Mouse (Mus musculus): ENCODE data around the gene Hnrnpa2b1.
"Not testable (repeated sequence)": the region's sequence is repeated elsewhere in the genome, so short reads cannot be mapped to it uniquely, and the experiment has no call there.

Hnrnpa2b1 gene

GRCm38 (mm10) chr6:51469715-51470310, at the start of gene Hnrnpa2b1:
Hnrnpa2b1 (minus strand) TSS chr6:51469894.
- peak; percentile 100 for DNase-seq (ENCODE audit: low read depth, low spot score)

DNA sequence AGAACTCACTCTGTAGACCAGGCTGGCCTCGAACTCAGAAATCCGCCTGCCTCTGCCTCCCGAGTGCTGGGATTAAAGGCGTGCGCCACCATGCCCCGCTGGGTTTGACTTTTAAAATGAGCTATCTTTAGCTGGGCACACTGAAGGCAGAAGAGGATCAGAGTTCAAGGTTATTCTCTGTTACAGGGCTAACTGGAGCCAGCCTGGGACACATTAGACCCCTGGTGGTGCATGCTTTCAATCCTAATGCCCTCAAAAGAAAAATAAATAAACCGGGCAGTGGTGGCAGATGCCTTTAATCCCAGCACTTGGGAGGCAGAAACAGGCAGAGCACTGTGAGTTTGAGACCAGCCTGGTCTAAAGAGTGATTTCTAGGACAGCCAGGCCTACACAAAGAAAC, 45.2 kb upstream of the Hnrnpa2b1 start:
- no peak for DNase-seq (ENCODE audit: low read depth, low spot score)

DNA sequence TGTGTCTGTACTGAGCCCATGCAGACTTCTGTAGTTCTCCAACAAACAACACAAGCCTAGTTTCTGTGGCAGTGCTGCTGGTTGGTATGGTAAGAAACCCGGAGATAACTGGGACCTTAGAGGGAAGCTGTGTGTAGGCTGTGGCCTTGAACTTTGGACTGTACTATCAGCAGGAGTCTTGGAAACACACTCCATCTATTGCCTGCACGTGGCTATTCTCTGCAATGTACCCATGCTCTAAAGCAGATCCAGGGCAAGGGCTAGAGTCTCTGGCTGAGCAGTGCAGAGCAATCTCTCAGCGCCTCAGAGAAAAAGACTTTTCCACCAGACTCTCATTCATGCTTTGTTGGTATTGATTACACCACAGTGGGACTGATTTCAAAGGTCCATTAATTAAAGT, 44.1 kb upstream of the Hnrnpa2b1 start:
- no peak for DNase-seq (ENCODE audit: low read depth, low spot score)

DNA sequence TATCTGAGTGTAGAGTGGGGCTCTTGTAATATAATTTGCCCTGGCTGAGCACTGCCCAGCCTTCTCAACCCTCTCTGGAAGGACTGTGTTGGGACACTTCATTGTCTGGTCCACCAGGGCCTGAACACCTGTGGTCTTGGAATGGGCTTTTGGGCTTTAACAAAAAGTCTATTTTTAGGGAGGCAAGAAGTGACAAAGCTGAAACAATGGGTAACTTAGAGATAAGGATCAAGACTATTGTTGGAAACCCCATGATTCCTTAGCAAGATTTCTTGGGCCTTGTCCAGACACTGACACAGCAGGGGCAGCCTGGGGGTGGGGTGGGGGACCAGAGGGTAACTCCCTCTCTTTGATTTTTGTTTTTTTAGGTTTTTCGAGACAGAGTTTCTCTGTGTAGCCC, 41.3 kb upstream of the Hnrnpa2b1 start:
- DNase-seq (ENCODE audit: low read depth, low spot score) = no peak

GRCm38 (mm10) chr6:51510094-51510493, 40.4 kb upstream of the Hnrnpa2b1 start:
- DNase-seq (ENCODE audit: low read depth, low spot score) = no peak

GRCm38 (mm10) chr6:51508750-51509648, 39.3 kb upstream of the Hnrnpa2b1 start:
- peak; percentile 61 for DNase-seq (ENCODE audit: low read depth, low spot score)

DNA sequence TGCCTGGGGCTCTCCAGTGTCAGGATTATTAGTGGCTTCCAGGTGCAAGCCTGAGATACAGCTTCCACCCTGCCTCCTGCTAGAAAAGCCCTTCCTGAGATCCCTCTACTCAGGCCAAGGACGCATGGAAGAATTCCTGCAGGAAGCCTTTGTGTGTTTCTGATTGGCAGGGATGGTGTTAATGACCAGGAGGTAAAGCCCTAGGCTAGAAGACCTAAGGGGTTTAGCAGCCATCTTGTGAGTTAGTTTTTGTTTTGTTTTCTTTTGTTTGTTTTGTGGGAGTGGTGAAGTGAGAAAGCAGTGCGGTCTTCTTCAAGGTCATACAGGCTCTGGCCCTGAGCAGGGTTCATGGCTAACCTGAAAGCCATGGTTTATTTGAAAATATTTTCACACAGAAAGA, 37.9 kb upstream of the Hnrnpa2b1 start:
- DNase-seq (ENCODE audit: low read depth, low spot score) = no peak

- DNase-seq (ENCODE audit: low read depth, low spot score) = peak; percentile 38
These were observed 36.0 kb upstream of the Hnrnpa2b1 start for GRCm38 (mm10) chr6:51505671-51506070.

DNA sequence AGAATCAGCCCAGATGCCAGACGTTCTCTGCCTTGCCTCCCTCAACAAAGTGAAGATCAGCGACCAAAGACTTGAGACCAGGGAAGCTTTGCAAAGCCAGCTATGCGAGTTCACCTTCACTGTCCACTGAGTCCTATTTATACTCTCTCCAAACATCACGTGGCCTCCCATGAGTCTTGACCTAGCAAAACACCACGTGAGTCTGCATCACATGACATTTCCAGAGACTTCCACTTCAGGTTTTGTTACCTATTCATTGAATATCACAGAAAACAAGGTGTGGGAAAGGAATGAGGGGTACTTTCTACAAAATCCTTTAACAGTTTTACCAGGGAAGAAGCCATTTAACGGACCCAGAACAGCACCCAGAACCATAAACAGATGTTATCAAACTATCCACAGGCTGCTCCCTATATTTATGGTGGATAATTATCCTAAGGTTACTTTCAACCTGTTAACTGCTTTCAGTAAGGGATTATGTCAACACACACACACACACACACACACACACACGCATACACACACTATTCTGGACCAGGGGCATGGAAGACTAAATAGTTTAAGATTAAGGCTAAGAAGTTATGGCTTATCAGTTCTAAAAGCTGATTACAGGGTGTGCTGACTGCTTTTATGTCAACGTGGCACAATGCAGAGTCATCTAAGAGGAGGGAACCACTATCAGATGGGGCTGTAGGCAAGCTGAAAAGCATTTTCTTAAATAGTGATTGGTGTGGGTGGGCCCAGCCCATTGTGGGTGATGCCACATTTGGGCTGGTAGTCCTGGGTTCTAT, 27.8 kb upstream of the Hnrnpa2b1 start:
- no peak for DNase-seq (ENCODE audit: low read depth, low spot score)

GRCm38 (mm10) chr6:51489787-51490186, 20.1 kb upstream of the Hnrnpa2b1 start:
- no peak for DNase-seq (ENCODE audit: low read depth, low spot score)

- DNase-seq (ENCODE audit: low read depth, low spot score) = no peak
These were observed 17.0 kb upstream of the Hnrnpa2b1 start for GRCm38 (mm10) chr6:51486731-51487130.

DNA sequence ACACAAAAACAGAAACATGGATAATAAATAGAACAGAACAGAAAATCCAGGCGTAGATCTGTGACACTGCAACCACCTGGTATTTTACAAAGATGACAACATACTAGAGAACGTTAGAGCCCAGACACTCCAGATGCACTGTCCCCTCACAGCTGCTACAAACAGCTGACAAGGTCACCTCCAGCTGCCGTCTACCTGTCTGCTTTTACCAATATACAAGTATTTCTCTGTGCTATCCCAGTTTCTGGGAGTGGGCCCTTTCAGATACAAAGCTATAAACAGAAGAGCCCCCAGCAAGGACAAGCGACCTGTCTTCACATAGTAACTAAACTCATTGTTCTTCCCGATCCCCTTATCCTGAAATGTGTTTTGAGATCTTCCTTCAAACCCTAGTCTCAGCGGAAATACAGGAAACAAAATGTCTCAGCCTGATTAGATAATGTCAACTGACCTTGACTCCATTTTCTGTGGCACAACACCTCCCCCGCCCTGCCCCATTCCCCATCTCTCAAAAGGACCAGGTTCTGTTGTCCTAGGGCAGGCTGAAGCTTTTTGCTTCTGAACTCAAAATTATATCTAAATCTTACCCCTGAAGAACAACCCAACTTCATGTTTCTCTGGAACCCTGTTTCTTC, 16.5 kb upstream of the Hnrnpa2b1 start:
- DNase-seq (ENCODE audit: low read depth, low spot score) = no peak

- DNase-seq (ENCODE audit: low read depth, low spot score) = no peak
These were observed 16.0 kb upstream of the Hnrnpa2b1 start for GRCm38 (mm10) chr6:51485646-51486045.

- not testable (repeated sequence) for DNase-seq (ENCODE audit: low read depth, low spot score)
These were observed 14.9 kb upstream of the Hnrnpa2b1 start for GRCm38 (mm10) chr6:51484556-51484955.

DNA sequence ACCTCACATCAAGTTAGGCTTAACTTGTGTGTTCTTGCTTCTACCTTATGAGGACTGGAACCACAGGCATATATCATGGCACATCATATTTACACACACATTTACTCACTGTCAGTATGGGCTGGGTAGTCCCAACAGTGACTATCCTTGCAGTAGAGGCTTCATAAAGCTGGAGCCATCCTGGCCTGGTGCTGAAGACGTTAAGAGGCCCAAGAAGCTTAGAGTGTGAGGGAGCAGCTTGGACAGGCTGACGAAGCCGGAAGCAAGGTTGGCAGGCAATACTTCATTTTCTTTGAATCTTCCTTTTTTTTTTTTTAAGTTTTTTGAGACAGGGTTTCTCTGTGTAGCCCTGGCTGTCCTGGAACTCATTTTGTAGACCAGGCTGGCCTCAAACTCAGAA, 14.2 kb upstream of the Hnrnpa2b1 start:
- DNase-seq (ENCODE audit: low read depth, low spot score) = no peak

- DNase-seq (ENCODE audit: low read depth, low spot score) = no peak
These were observed 11.9 kb upstream of the Hnrnpa2b1 start for GRCm38 (mm10) chr6:51481548-51481947.

GRCm38 (mm10) chr6:51479136-51479731, 9.5 kb upstream of the Hnrnpa2b1 start:
- no peak for DNase-seq (ENCODE audit: low read depth, low spot score)

DNA sequence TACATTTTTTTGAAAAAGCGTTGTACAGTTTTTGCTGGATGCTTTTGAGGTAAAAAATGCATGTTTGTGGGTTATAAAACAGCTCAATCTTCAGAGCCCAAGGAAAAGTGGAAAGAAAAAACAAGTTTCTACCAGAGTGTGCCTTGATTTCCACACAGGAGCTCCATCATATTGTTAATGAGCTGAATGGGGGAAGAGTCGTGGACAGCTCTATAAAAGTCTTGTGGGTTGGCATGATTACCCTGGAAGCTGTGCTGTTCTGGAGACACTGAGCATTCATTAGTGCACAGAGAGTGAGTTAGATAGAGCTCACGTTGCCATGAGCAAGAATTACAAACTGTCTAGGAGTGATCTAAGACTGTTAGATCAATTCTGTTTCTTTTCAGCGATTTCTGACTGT, 2.5 kb upstream of the Hnrnpa2b1 start:
- DNase-seq (ENCODE audit: low read depth, low spot score) = no peak

GRCm38 (mm10) chr6:51471782-51472181, 2.1 kb upstream of the Hnrnpa2b1 start:
- DNase-seq (ENCODE audit: low read depth, low spot score) = no peak

DNA sequence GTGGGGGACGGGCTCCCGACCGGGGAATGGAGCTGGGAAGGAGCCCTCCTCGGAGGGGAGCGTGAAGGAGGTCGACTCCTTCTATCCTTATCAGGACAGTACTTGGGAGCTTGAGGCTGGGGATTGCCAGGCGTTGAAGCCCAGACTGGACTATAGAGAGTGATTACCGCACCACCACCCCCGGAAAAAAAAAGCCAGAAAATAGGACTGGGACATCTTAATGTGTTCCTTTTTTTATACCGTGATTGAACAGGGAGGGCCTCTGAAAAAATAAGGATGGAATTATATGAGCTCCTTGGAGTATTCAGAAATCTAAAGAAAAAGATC, 1.4 kb upstream of the Hnrnpa2b1 start:
- no peak for DNase-seq (ENCODE audit: low read depth, low spot score)

Data from retina, postnatal 7 days (tissue).